Mouse (Mus musculus) testis, postnatal 10 days (tissue): ENCODE measurements around the gene Nhlrc2.
A peak's percentile ranks its signal among the peaks of the same experiment; 100 is the strongest.
"Not testable (repeated sequence)": the region's sequence is repeated elsewhere in the genome, so short reads cannot be mapped to it uniquely, and the experiment has no call there.

ENCODE experiments used
- DNase-seq: peaks from one replicate; pipeline ENCODE4 v3.0.0; 2021; ENCODE audit warnings: low spot score

Nhlrc2 gene

GRCm38 (mm10) chr19:56548230-56549032 is at the start of gene Nhlrc2:
Gene Nhlrc2 (plus strand): TSS chr19:56548261.
- DNase-seq, result peak; percentile 89

DNA sequence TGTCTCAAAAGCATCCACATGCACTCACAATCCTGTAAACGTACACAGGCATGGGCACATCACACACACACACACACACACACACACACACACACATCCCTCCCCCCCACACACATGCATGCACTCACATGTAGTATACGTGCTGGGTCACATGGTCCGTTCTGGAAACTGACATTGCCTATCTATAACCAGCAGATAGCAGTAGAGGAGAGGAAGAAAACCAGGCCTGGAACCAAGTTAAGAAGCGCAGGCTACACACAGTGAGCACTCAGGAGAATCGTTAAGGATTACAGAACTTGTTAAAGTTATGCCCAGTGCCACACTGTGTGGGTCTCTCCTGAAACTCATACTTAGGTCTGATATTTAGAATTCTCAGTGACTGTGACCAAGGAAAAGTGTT is 45.0 kb upstream of the Nhlrc2 start:
- DNase-seq, result not testable (repeated sequence)

- not testable (repeated sequence) for DNase-seq
Observed at GRCm38 (mm10) chr19:56503525-56503924, 44.5 kb upstream of the Nhlrc2 start.

- not testable (repeated sequence) for DNase-seq
Observed at GRCm38 (mm10) chr19:56511207-56511606, 36.9 kb upstream of the Nhlrc2 start.

DNA sequence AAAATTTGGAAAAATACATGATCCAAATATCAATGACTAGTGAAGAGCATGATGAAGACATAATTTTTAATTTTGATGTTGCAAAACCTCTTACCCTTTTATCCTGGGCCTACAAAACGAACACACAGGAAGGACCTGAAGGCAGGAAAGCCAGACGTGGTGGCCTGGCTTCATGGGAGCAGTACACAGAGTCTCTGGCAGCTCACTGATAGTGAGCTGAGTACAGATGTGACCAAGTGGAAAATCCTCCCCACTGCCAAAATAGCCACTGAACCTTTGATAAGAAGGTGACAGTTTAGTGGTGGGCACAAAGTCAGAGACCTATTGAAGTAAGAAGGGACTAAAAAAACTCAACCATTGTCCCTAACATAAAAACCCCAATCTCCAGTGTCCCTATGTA is 34.5 kb upstream of the Nhlrc2 start:
- not testable (repeated sequence) for DNase-seq

GRCm38 (mm10) chr19:56519408-56519807 is 28.7 kb upstream of the Nhlrc2 start:
- not testable (repeated sequence) for DNase-seq

GRCm38 (mm10) chr19:56530529-56530928 is 17.5 kb upstream of the Nhlrc2 start:
- not testable (repeated sequence) for DNase-seq

DNA sequence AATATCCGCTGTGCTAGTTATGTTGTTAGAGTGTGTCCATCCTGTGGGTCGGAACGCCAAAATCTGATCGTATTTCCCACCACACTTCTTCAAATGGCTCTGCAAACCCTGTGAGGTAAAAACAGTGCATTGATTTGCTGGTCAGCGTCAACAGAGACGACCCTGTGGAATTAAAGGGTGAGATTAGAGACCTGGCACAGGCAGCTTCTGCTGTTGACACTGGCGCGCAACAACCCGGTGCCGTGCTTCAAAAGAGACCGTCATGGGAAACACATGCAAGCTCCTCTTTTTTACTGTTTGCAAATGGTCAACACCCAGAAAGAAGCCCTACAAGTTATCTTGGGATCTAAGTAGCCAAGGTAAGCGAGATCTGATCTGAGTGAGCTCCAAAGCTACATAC is 16.8 kb upstream of the Nhlrc2 start:
- no peak for DNase-seq

DNA sequence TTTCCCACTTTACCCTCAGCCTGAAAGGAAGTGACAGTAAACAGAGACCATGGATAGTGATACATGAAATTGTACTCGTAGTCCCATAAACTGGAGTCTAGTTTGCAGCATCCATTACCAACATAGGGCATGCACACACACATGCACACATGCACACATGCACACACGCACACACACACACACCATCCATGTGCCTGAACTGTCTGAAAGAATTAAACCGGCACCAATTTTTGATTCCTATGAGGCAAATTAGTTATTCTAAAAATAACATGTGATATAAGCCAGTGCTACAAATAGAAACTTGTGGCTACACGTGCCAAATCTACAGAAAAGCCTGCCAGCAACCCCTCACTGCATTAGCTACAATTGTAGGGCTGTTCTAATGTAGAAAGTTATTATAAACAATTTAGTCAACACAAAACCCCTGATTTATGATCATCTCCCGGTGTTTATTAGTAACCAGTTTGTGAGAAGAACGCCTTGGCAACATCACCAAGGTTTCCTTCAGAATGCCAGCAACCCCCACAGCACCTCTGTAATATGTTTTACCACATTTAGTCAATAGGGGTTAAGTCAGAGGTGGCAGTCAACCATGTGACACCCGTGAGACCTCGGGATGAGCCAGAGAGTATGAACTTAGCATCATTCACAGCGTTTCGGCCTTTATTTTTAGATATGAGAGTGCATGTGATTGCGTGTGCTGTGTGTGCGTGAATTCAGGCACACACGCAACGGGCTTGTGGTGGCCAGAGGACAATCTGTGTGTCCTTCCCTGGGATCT is 14.6 kb upstream of the Nhlrc2 start:
- DNase-seq, result no peak

- DNase-seq, result no peak
Observed at GRCm38 (mm10) chr19:56534337-56534736, 13.7 kb upstream of the Nhlrc2 start.

- no peak for DNase-seq
Observed at GRCm38 (mm10) chr19:56535064-56535463, 13.0 kb upstream of the Nhlrc2 start.

DNA sequence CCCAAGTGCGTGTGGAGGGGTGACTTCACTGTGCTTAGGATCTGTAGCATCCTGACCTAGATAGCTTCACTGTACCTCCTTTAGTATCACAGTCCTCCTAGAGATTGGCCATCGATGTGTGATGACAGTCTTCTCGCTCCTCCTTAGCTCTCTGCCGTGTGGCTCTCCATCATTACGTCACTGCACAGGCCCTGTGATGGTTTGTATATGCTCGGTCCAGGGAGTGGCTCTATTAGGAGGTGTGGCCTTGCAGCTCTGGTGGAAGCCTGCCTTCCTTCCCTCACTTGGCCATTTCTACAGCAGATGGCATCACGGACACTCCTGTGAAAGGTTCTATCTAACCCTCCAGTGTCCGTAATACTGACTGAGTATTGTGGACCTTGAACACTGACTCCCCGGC is 12.3 kb upstream of the Nhlrc2 start:
- DNase-seq, result no peak

- DNase-seq, result no peak
Observed at GRCm38 (mm10) chr19:56543320-56543719, 4.7 kb upstream of the Nhlrc2 start.

GRCm38 (mm10) chr19:56544681-56545388 is 3.2 kb upstream of the Nhlrc2 start:
- no peak for DNase-seq

DNA sequence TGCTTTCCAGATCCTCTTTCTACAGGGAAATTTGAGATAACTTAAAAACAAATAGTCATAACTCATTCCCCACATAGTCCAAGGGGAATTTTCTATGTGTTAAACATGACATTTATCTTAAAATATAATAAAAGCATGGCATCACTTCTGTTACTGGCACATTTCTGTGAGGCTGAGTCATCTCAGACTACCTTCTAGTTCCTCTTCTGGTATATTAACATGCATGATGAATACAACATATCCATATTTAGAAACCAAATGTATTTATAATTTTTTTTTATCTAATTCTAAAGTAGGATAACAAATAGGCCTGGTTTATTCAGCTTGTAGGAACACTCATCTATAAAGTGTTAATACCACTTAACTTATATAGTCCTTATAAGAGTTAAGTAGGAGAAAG is 2.0 kb upstream of the Nhlrc2 start:
- DNase-seq, result no peak

DNA sequence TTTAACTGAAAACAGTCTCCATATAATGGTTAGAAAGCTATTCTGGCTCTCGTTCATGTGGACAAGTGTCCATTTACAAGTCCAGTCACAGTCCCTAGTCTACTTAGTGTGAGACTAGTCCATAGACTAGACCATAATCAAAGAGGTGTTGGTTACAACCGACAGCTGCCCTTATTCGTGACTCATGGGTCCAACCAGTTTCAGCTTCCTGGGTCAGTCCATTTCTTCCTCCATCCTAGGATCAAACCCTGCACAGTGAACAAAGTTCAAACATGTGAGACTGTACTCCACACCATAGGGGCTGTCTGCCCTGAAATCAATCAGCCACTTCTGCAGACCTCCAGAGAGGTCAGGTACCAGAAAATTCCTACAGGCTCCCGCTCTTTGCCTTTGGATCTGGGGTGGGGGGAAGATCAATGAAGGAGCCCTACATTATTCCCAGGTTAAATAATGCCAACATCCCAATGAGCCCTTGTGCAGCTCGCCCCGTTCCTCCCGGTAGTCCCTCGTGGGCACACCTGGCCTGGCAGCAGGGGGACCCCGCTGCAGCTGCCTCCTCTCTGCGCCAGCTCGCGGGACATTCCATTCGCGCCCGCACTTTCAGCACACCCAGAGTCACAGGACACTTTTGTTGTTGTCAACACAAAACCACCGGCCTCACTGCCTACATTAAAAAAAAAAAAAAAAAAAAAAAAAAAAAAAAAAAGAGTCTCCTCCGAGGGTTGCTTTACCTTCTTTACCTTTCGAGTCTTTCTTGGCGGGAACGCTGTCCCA is 418 bp upstream of the Nhlrc2 start, which contains the start of gene Dclre1a:
Gene Dclre1a (minus strand): TSS at position 767 of the 774 bp plus-strand sequence.
- peak; percentile 77 for DNase-seq

- DNase-seq, result no peak
Observed at GRCm38 (mm10) chr19:56549033-56549680, 1.1 kb downstream of the Nhlrc2 start.

DNA sequence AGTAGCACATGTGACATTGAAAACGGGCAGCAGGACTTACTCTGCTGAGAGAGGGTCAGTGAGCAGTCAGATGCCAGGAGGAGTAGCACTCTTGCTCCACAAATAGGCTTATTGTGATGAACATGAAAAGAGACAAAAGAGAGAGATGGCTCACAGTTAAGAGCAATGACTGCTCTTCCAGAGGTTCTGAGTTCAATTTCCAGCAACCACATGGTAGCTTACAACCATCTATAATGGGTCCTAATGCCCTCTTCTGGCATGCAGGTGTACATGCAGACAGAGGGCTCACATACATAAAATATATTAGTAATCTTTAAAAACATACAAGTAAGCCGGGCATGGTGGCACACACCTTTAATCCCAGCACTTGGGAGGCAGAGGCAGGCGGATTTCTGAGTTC is 5.1 kb downstream of the Nhlrc2 start:
- DNase-seq, result no peak

DNA sequence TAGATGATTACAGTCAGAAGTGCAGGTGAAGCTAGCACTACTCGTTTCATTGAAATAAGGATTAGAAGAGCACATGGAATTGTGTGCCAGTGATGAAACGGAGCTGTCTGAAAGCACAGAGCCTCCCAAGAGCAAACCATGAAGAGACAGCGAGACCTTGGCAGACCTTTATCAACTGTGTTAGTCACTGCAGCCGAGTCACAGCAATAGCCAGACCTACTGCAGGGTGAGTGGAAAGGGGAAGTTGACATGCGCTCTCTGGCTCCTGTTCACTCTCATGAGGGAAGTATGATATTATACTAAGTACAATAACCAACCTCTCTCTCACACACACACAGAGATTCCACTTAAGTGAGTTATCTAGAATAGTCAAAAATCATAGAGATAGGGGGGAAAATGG is 7.9 kb downstream of the Nhlrc2 start:
- DNase-seq, result no peak

- DNase-seq, result no peak
Observed at GRCm38 (mm10) chr19:56562433-56563138, 14.5 kb downstream of the Nhlrc2 start.

- no peak for DNase-seq
Observed at GRCm38 (mm10) chr19:56563469-56563868, 15.4 kb downstream of the Nhlrc2 start.
